Mouse (Mus musculus): ENCODE data around the gene Tmem131. TPM values are rescaled to one million over a fixed set of nuclear protein-coding genes. Genes with fewer than 3 reads are reported as not detected.

Gene Tmem131
- total RNA-seq (2014; rRNA removed; ENCODE audit: low replicate concordance) (10.1 and 11.3 TPM in 2 replicates), polyA plus RNA-seq (2015; fragmentation: Nextera tagmentation; extraction: Ambion mirVana) (3.9 TPM in 2 replicates)

GRCm38 (mm10) chr1:36943653-36944052 lies at the start of gene Tmem131:
Tmem131 (minus strand) TSS chr1:36943666.
- Histone ChIP-seq H3K9ac (replicated peaks; ENCODE audit: low read depth, low read length) (no peak within 1 kb of the TSS), H3K4me3 (ENCODE audit: low read depth, low read length) (no peak within 1 kb of the TSS), H3K27me3 (ENCODE audit: control insufficient read depth, insufficient read depth, low read length) (no peaks in the 10 kb centered on the region), H3K27ac (ENCODE audit: low read depth) (no peak within 1 kb of the TSS), H3K4me2 (ENCODE audit: low read depth, low read length) (no peak within 1 kb of the TSS), H3K9me3 (replicated peaks; ENCODE audit: control insufficient read depth, low read length) (no peaks in the 10 kb centered on the region), H3K4me1 (ENCODE audit: control insufficient read depth, insufficient read depth) (peaks cover 4% of the 10 kb centered on the region; the same call in 1 of the 2 replicates), H3K36me3 (replicated peaks; ENCODE audit: control insufficient read depth, insufficient read depth, low read length) (no peaks in the 10 kb centered on the region)
- no peak for TF ChIP-seq EP300 (IDR thresholded peaks at IDR 0.05; ENCODE audit: low read depth)
- no peak for TF ChIP-seq CTCF (IDR thresholded peaks at IDR 0.05; ENCODE audit: low read depth)
- DNase-seq (ENCODE audit: low spot score) (no peak), ATAC-seq (ENCODE audit: insufficient read depth, low read depth) (no peak)
- 36% methylated on average over 5 of the region's 5 CpGs for whole genome bisulfite sequencing

- Histone ChIP-seq H3K27me3 (ENCODE audit: control insufficient read depth, insufficient read depth, low read length) (no peaks in the 10 kb centered on the region), H3K9me3 (replicated peaks; ENCODE audit: control insufficient read depth, low read length) (no peaks in the 10 kb centered on the region), H3K36me3 (replicated peaks; ENCODE audit: control insufficient read depth, insufficient read depth, low read length) (no peaks in the 10 kb centered on the region), H3K4me3 (ENCODE audit: low read depth, low read length) (no peak overlapping the region), H3K4me1 (ENCODE audit: control insufficient read depth, insufficient read depth) (no peaks in the 10 kb centered on the region), H3K27ac (ENCODE audit: low read depth) (no peak overlapping the region), H3K4me2 (ENCODE audit: low read depth, low read length) (no peak overlapping the region), H3K9ac (replicated peaks; ENCODE audit: low read depth, low read length) (no peak overlapping the region)
- WGBS = 76% methylated on average over 6 of the region's 6 CpGs
- ATAC-seq (ENCODE audit: insufficient read depth, low read depth) (no peak), DNase-seq (ENCODE audit: low spot score) (no peak)
- TF ChIP-seq EP300 (IDR thresholded peaks at IDR 0.05; ENCODE audit: low read depth) (no peak), CTCF (IDR thresholded peaks at IDR 0.05; ENCODE audit: low read depth) (no peak)
These were observed 45.1 kb upstream of the Tmem131 start for GRCm38 (mm10) chr1:36988561-36988960.

GRCm38 (mm10) chr1:36988161-36988560 lies 44.7 kb upstream of the Tmem131 start:
- WGBS = 81% methylated on average over 6 of the region's 6 CpGs
- Histone ChIP-seq H3K9me3 (replicated peaks; ENCODE audit: control insufficient read depth, low read length) (no peaks in the 10 kb centered on the region), H3K9ac (replicated peaks; ENCODE audit: low read depth, low read length) (no peak overlapping the region), H3K36me3 (replicated peaks; ENCODE audit: control insufficient read depth, insufficient read depth, low read length) (no peaks in the 10 kb centered on the region), H3K27ac (ENCODE audit: low read depth) (no peak overlapping the region), H3K4me2 (ENCODE audit: low read depth, low read length) (no peak overlapping the region), H3K4me1 (ENCODE audit: control insufficient read depth, insufficient read depth) (no peaks in the 10 kb centered on the region), H3K27me3 (ENCODE audit: control insufficient read depth, insufficient read depth, low read length) (no peaks in the 10 kb centered on the region), H3K4me3 (ENCODE audit: low read depth, low read length) (no peak overlapping the region)
- ATAC-seq (ENCODE audit: insufficient read depth, low read depth) (no peak), DNase-seq (ENCODE audit: low spot score) (no peak)
- TF ChIP-seq EP300 (IDR thresholded peaks at IDR 0.05; ENCODE audit: low read depth) = no peak
- no peak for TF ChIP-seq CTCF (IDR thresholded peaks at IDR 0.05; ENCODE audit: low read depth)

GRCm38 (mm10) chr1:36987172-36988148 lies 44.0 kb upstream of the Tmem131 start:
- no peak for ATAC-seq (ENCODE audit: insufficient read depth, low read depth)
- WGBS = 72% methylated on average over 10 of the region's 10 CpGs
- DNase-seq (ENCODE audit: low spot score) = no peak

GRCm38 (mm10) chr1:36986396-36987160 lies 43.1 kb upstream of the Tmem131 start:
- H3K4me3 ChIP-seq (ENCODE audit: low read depth, low read length) = no peak overlapping the region
- no peak overlapping the region for H3K9ac ChIP-seq (replicated peaks; ENCODE audit: low read depth, low read length)
- 65% methylated on average over 14 of the region's 14 CpGs for WGBS
- no peaks in the 10 kb centered on the region for H3K4me1 ChIP-seq (ENCODE audit: control insufficient read depth, insufficient read depth)
- no peaks in the 10 kb centered on the region for H3K36me3 ChIP-seq (replicated peaks; ENCODE audit: control insufficient read depth, insufficient read depth, low read length)
- H3K4me2 ChIP-seq (ENCODE audit: low read depth, low read length) = no peak overlapping the region
- DNase-seq (ENCODE audit: low spot score) (no peak), ATAC-seq (ENCODE audit: insufficient read depth, low read depth) (no peak)
- no peak for TF ChIP-seq CTCF (IDR thresholded peaks at IDR 0.05; ENCODE audit: low read depth)
- no peak for TF ChIP-seq EP300 (IDR thresholded peaks at IDR 0.05; ENCODE audit: low read depth)
- no peaks in the 10 kb centered on the region for H3K27me3 ChIP-seq (ENCODE audit: control insufficient read depth, insufficient read depth, low read length)
- no peak overlapping the region for H3K27ac ChIP-seq (ENCODE audit: low read depth)
- H3K9me3 ChIP-seq (replicated peaks; ENCODE audit: control insufficient read depth, low read length) = no peaks in the 10 kb centered on the region

More at GRCm38 (mm10) chr1:36987172-36988148, 44.0 kb upstream of the Tmem131 start:
- H3K27me3 ChIP-seq (ENCODE audit: control insufficient read depth, insufficient read depth, low read length) = no peaks in the 10 kb centered on the region
- H3K36me3 ChIP-seq (replicated peaks; ENCODE audit: control insufficient read depth, insufficient read depth, low read length) = no peaks in the 10 kb centered on the region
- no peak overlapping the region for H3K9ac ChIP-seq (replicated peaks; ENCODE audit: low read depth, low read length)
- H3K4me3 ChIP-seq (ENCODE audit: low read depth, low read length) = no peak overlapping the region
- H3K9me3 ChIP-seq (replicated peaks; ENCODE audit: control insufficient read depth, low read length) = no peaks in the 10 kb centered on the region
- no peak overlapping the region for H3K27ac ChIP-seq (ENCODE audit: low read depth)
- TF ChIP-seq EP300 (IDR thresholded peaks at IDR 0.05; ENCODE audit: low read depth) = no peak
- no peak for TF ChIP-seq CTCF (IDR thresholded peaks at IDR 0.05; ENCODE audit: low read depth)
- H3K4me2 ChIP-seq (ENCODE audit: low read depth, low read length) = no peak overlapping the region
- no peaks in the 10 kb centered on the region for H3K4me1 ChIP-seq (ENCODE audit: control insufficient read depth, insufficient read depth)
